Mouse (Mus musculus): ENCODE results near the gene Ifrd2.

- TF ChIP-seq CTCF (IDR thresholded peaks at IDR 0.05; ENCODE audit: low read depth): no peak
- no peak for TF ChIP-seq EP300 (IDR thresholded peaks at IDR 0.05; ENCODE audit: low read depth)
These were observed 45.0 kb downstream of the Ifrd2 start for GRCm38 (mm10) chr9:107632478-107632877.

Data from liver, embryonic 14.5 days (tissue).